Mouse (Mus musculus) ES-Bruce4 (cell line): ENCODE results near the gene Mettl7b.

ENCODE experiments used
- CTCF ChIP-seq: IDR thresholded peaks from one replicate; pipeline ENCODE4 v1.8.1; 2011; ENCODE audit warnings: low read depth, low read length
- POLR2A ChIP-seq: IDR thresholded peaks from one replicate; pipeline ENCODE4 v1.8.1; 2011; ENCODE audit warnings: low read length; ENCODE audit not compliant: insufficient read depth

DNA sequence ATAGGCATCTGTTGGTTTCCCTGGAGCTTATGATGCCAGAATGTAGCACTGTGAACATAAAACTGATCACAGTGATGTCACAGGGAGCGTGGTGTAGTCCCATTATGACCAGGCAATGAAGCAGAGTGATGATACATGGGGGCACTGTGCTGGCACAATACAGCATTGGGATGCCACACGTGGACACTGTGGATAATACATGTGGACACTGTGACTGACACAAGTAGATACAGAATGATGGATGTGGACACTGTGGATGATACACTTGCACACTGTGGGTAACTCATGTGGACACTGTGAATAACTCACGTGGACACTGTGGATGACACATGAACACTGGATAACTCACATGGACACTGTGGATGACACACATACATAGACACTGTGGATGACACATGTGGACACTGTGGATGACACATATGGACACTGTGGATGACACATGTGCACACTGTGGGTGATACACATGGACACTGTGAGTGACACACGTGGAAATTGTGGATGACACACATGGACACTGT, 35.8 kb upstream of the Mettl7b start:
- TF ChIP-seq POLR2A: no peak
- no peak for TF ChIP-seq CTCF
